19 mouse cellular contexts compared by ENCODE assay signal in genomic region chr14:26118550-26119000, GRCm38 (mm10). TPM values are rescaled to one million over a fixed set of nuclear protein-coding genes. Genes with fewer than 3 reads are reported as not detected.
DNase-seq lines count a peak whose midpoint lies in the region; ATAC-seq and TF ChIP-seq lines count a peak whose summit lies in the region.
"Not testable (repeated sequence)": the region's sequence is repeated elsewhere in the genome, so short reads cannot be mapped to it uniquely, and the experiment has no call there.
"Had no signal": no experiment of that assay in that cellular context is flagged by ENCODE, and none has a peak within 500 bp of the region (broad histone marks: within the 10 kb centered on the region; RNA-seq: fewer than 3 reads in every experiment).

No protein-coding gene starts in this region.

- not testable (repeated sequence) for H3K27ac ChIP-seq in embryonic facial prominence, embryonic 12.5 days; forebrain, embryonic 15.5 days (replicated peaks); heart, embryonic 16.5 days (ENCODE audit: low read length); hindbrain, embryonic 16.5 days (ENCODE audit: low read depth, low read length); kidney, embryonic 16.5 days (ENCODE audit: low read length); lung, embryonic 16.5 days (ENCODE audit: low read length); midbrain, postnatal 0 days (ENCODE audit: low read depth, low read length); stomach, embryonic 16.5 days (ENCODE audit: low read length)

- not testable (repeated sequence) for H3K27me3 ChIP-seq in embryonic facial prominence, embryonic 12.5 days; forebrain, embryonic 15.5 days; heart, embryonic 16.5 days (ENCODE audit: control insufficient read depth, insufficient read depth, low read length); hindbrain, embryonic 16.5 days (replicated peaks; ENCODE audit: control insufficient read depth, insufficient read depth, low read length); kidney, embryonic 16.5 days (ENCODE audit: insufficient read depth, low read length); lung, embryonic 16.5 days (ENCODE audit: control insufficient read depth, insufficient read depth, low read depth, low read length); midbrain, postnatal 0 days (ENCODE audit: insufficient read depth, low read length); stomach, embryonic 16.5 days (ENCODE audit: control insufficient read depth, insufficient read depth, low read length)

- TF ChIP-seq CTCF in midbrain, postnatal 0 days (IDR thresholded peaks at IDR 0.05), result not testable (repeated sequence)

- DNase-seq in midbrain, postnatal 0 days (ENCODE audit: low spot score), result not testable (repeated sequence)

- H3K9ac ChIP-seq in embryonic facial prominence, embryonic 12.5 days; forebrain, embryonic 15.5 days (replicated peaks); heart, embryonic 16.5 days (ENCODE audit: low read length); hindbrain, embryonic 16.5 days (ENCODE audit: low read depth, low read length); kidney, embryonic 16.5 days (replicated peaks; ENCODE audit: low read length); lung, embryonic 16.5 days (ENCODE audit: low read length); midbrain, postnatal 0 days (replicated peaks; ENCODE audit: low read length, poor library complexity, severe bottlenecking); stomach, embryonic 16.5 days (ENCODE audit: low read length): not testable (repeated sequence)

- H3K9me3 ChIP-seq in embryonic facial prominence, embryonic 12.5 days; forebrain, embryonic 15.5 days; heart, embryonic 16.5 days (replicated peaks; ENCODE audit: control insufficient read depth, low read length); hindbrain, embryonic 16.5 days (ENCODE audit: control insufficient read depth, low read length); kidney, embryonic 16.5 days (ENCODE audit: low read length); lung, embryonic 16.5 days (ENCODE audit: control insufficient read depth, low read length); midbrain, postnatal 0 days (ENCODE audit: low read length); stomach, embryonic 16.5 days (replicated peaks; ENCODE audit: control insufficient read depth, low read length): not testable (repeated sequence)

- H3K4me2 ChIP-seq in embryonic facial prominence, embryonic 12.5 days (replicated peaks); forebrain, embryonic 15.5 days (replicated peaks); heart, embryonic 16.5 days (ENCODE audit: low read depth, low read length); hindbrain, embryonic 16.5 days (ENCODE audit: low read length); kidney, embryonic 16.5 days (replicated peaks; ENCODE audit: low read depth, low read length); lung, embryonic 16.5 days (ENCODE audit: low read depth, low read length); midbrain, postnatal 0 days (ENCODE audit: low read depth, low read length, poor library complexity, severe bottlenecking); stomach, embryonic 16.5 days (ENCODE audit: low read depth, low read length): not testable (repeated sequence)

- WGBS in embryonic facial prominence, embryonic 12.5 days, result no CpG with 5 or more reads among the region's 18 CpGs
- WGBS in forebrain, embryonic 15.5 days, result no CpG with 5 or more reads among the region's 18 CpGs
- no CpG with 5 or more reads among the region's 18 CpGs for WGBS in heart, embryonic 16.5 days
- WGBS in hindbrain, embryonic 16.5 days, result no CpG with 5 or more reads among the region's 18 CpGs
- no CpG with 5 or more reads among the region's 18 CpGs for WGBS in kidney, embryonic 16.5 days
- WGBS in lung, embryonic 16.5 days, result no CpG with 5 or more reads among the region's 18 CpGs
- no CpG with 5 or more reads among the region's 18 CpGs for WGBS in midbrain, postnatal 0 days
- no CpG with 5 or more reads among the region's 18 CpGs for WGBS in stomach, embryonic 16.5 days

- H3K4me3 ChIP-seq in embryonic facial prominence, embryonic 12.5 days; forebrain, embryonic 15.5 days; heart, embryonic 16.5 days (ENCODE audit: low read length); hindbrain, embryonic 16.5 days (ENCODE audit: low read length); kidney, embryonic 16.5 days (ENCODE audit: low read length); lung, embryonic 16.5 days (ENCODE audit: low read length); midbrain, postnatal 0 days (ENCODE audit: low read depth, low read length); stomach, embryonic 16.5 days (replicated peaks; ENCODE audit: low read length): not testable (repeated sequence)

- not testable (repeated sequence) for H3K4me1 ChIP-seq in embryonic facial prominence, embryonic 12.5 days; forebrain, embryonic 15.5 days; heart, embryonic 16.5 days (ENCODE audit: control insufficient read depth, insufficient read depth, low read length); hindbrain, embryonic 16.5 days (ENCODE audit: control insufficient read depth, insufficient read depth, low read depth, low read length); kidney, embryonic 16.5 days (ENCODE audit: insufficient read depth, low read length); lung, embryonic 16.5 days (replicated peaks; ENCODE audit: control insufficient read depth, insufficient read depth, low read length); midbrain, postnatal 0 days (ENCODE audit: insufficient read depth, low read length); stomach, embryonic 16.5 days (ENCODE audit: control insufficient read depth, insufficient read depth, low read length)

- not testable (repeated sequence) for H3K36me3 ChIP-seq in embryonic facial prominence, embryonic 12.5 days; forebrain, embryonic 15.5 days; heart, embryonic 16.5 days (ENCODE audit: control insufficient read depth, insufficient read depth); hindbrain, embryonic 16.5 days (ENCODE audit: control insufficient read depth, insufficient read depth, low read length); kidney, embryonic 16.5 days (ENCODE audit: insufficient read depth, low read length); lung, embryonic 16.5 days (ENCODE audit: control insufficient read depth, insufficient read depth, low read length); midbrain, postnatal 0 days (ENCODE audit: insufficient read depth, low read length); stomach, embryonic 16.5 days (ENCODE audit: control insufficient read depth, insufficient read depth, low read length)

- peak; percentile 52 for ATAC-seq in embryonic facial prominence, embryonic 12.5 days (ENCODE audit: insufficient number of reproducible peaks, insufficient read depth, low FRiP score, low TSS enrichment)
- peak; percentile 82 for ATAC-seq in forebrain, embryonic 15.5 days (replicated peaks)
- ATAC-seq in heart, embryonic 16.5 days (replicated peaks; ENCODE audit: extremely low read depth, insufficient read depth, low FRiP score), result peak; percentile 70
- ATAC-seq in hindbrain, embryonic 16.5 days, result peak; percentile 90
- ATAC-seq in kidney, embryonic 16.5 days (ENCODE audit: low FRiP score, low TSS enrichment), result 0 out of 2 replicates have a peak, but pooled peaks have one; percentile 35
- ATAC-seq in lung, embryonic 16.5 days (ENCODE audit: low read depth), result peak; percentile 88
- ATAC-seq in midbrain, postnatal 0 days (ENCODE audit: low FRiP score), result peak; percentile 93
- peak; percentile 68 for ATAC-seq in stomach, embryonic 16.5 days (ENCODE audit: insufficient read depth, low FRiP score)

RNA-seq across cellular contexts. Expression of gene Duxbl2, which starts 0.4 kb away (rescaled TPM):
- 3.4 TPM in 1 of 2 replicates, not detected in the other for polyA plus RNA-seq in embryonic facial prominence, embryonic 12.5 days (2016; fragmentation: Nextera tagmentation; extraction: Ambion mirVana)
- 3.8 TPM in 1 of 2 replicates, not detected in the other for polyA plus RNA-seq in forebrain, embryonic 15.5 days (2015; fragmentation: Nextera tagmentation; extraction: Ambion mirVana)
- not detected in 2 replicates for polyA plus RNA-seq in heart, embryonic 16.5 days (2015; fragmentation: Nextera tagmentation; extraction: Ambion mirVana)
- 1.0 and 1.3 TPM in 2 replicates for polyA plus RNA-seq in hindbrain, embryonic 16.5 days (2015; fragmentation: Nextera tagmentation; extraction: Ambion mirVana)
- 0.55 and 1.4 TPM in 2 replicates for polyA plus RNA-seq in kidney, embryonic 16.5 days (2015; fragmentation: Nextera tagmentation; extraction: Ambion mirVana)
- polyA plus RNA-seq in lung, embryonic 16.5 days (2015; fragmentation: Nextera tagmentation; extraction: Ambion mirVana), result 1.3 TPM in 1 of 2 replicates, not detected in the other
- total RNA-seq in midbrain, postnatal 0 days (2014; rRNA removed), result 2.2 and 5.8 TPM in 2 replicates
- not detected in 2 replicates for polyA plus RNA-seq in midbrain, postnatal 0 days (2015; fragmentation: Nextera tagmentation; extraction: Ambion mirVana)
- 0.96 and 2.2 TPM in 2 replicates for polyA plus RNA-seq in stomach, embryonic 16.5 days (2015; fragmentation: Nextera tagmentation; extraction: Ambion mirVana)
- total RNA-seq: adrenal gland, adult 18-20 months; CH12.LX; heart, adult 8-10 months; heart, postnatal 36 days; liver, adult 2 months; monocyte, adult 5-6 weeks had no signal
- polyA plus RNA-seq: kidney, adult 2 months; liver, adult 2 months had no signal

RNA-seq across cellular contexts. Expression of gene Cphx3, which starts 36.5 kb away (rescaled TPM):
- not detected in 2 replicates for polyA plus RNA-seq in embryonic facial prominence, embryonic 12.5 days (2016; fragmentation: Nextera tagmentation; extraction: Ambion mirVana)
- not detected in 2 replicates for polyA plus RNA-seq in forebrain, embryonic 15.5 days (2015; fragmentation: Nextera tagmentation; extraction: Ambion mirVana)
- polyA plus RNA-seq in heart, embryonic 16.5 days (2015; fragmentation: Nextera tagmentation; extraction: Ambion mirVana), result not detected in 2 replicates
- not detected in 2 replicates for polyA plus RNA-seq in hindbrain, embryonic 16.5 days (2015; fragmentation: Nextera tagmentation; extraction: Ambion mirVana)
- 0.21 TPM in 1 of 2 replicates, not detected in the other for polyA plus RNA-seq in kidney, embryonic 16.5 days (2015; fragmentation: Nextera tagmentation; extraction: Ambion mirVana)
- not detected in 2 replicates for polyA plus RNA-seq in lung, embryonic 16.5 days (2015; fragmentation: Nextera tagmentation; extraction: Ambion mirVana)
- total RNA-seq in midbrain, postnatal 0 days (2014; rRNA removed), result not detected in 2 replicates
- not detected in 2 replicates for polyA plus RNA-seq in midbrain, postnatal 0 days (2015; fragmentation: Nextera tagmentation; extraction: Ambion mirVana)
- 0.31 TPM in 1 of 2 replicates, not detected in the other for polyA plus RNA-seq in stomach, embryonic 16.5 days (2015; fragmentation: Nextera tagmentation; extraction: Ambion mirVana)
- total RNA-seq: adrenal gland, adult 18-20 months; CH12.LX; gastrocnemius, postnatal 14 days; heart, adult 8-10 months; heart, postnatal 36 days; layer of hippocampus, postnatal 14 days; left cerebral cortex, postnatal 10 days; monocyte, adult 5-6 weeks had no signal
- polyA plus RNA-seq: large intestine, adult 2 months had no signal

RNA-seq across cellular contexts. Expression of gene Cphx2, which starts 37.3 kb away (rescaled TPM):
- not detected in 2 replicates for polyA plus RNA-seq in embryonic facial prominence, embryonic 12.5 days (2016; fragmentation: Nextera tagmentation; extraction: Ambion mirVana)
- polyA plus RNA-seq in forebrain, embryonic 15.5 days (2015; fragmentation: Nextera tagmentation; extraction: Ambion mirVana), result not detected in 2 replicates
- polyA plus RNA-seq in heart, embryonic 16.5 days (2015; fragmentation: Nextera tagmentation; extraction: Ambion mirVana), result not detected in 2 replicates
- not detected in 2 replicates for polyA plus RNA-seq in hindbrain, embryonic 16.5 days (2015; fragmentation: Nextera tagmentation; extraction: Ambion mirVana)
- polyA plus RNA-seq in kidney, embryonic 16.5 days (2015; fragmentation: Nextera tagmentation; extraction: Ambion mirVana), result not detected in 2 replicates
- polyA plus RNA-seq in lung, embryonic 16.5 days (2015; fragmentation: Nextera tagmentation; extraction: Ambion mirVana), result not detected in 2 replicates
- not detected in 2 replicates for total RNA-seq in midbrain, postnatal 0 days (2014; rRNA removed)
- not detected in 2 replicates for polyA plus RNA-seq in midbrain, postnatal 0 days (2015; fragmentation: Nextera tagmentation; extraction: Ambion mirVana)
- not detected in 2 replicates for polyA plus RNA-seq in stomach, embryonic 16.5 days (2015; fragmentation: Nextera tagmentation; extraction: Ambion mirVana)
- total RNA-seq: adrenal gland, adult 18-20 months; CH12.LX; gastrocnemius, postnatal 14 days; heart, adult 8-10 months; heart, postnatal 36 days; layer of hippocampus, postnatal 14 days; left cerebral cortex, postnatal 10 days; liver, adult 2 months; monocyte, adult 5-6 weeks had no signal
- polyA plus RNA-seq: kidney, adult 2 months; large intestine, adult 2 months had no signal

RNA-seq across cellular contexts. Expression of gene Tmem254c, which starts 51.4 kb away (rescaled TPM):
- 26.6 and 29.4 TPM in 2 replicates for polyA plus RNA-seq in embryonic facial prominence, embryonic 12.5 days (2016; fragmentation: Nextera tagmentation; extraction: Ambion mirVana)
- 14.9 and 18.4 TPM in 2 replicates for polyA plus RNA-seq in forebrain, embryonic 15.5 days (2015; fragmentation: Nextera tagmentation; extraction: Ambion mirVana)
- polyA plus RNA-seq in heart, embryonic 16.5 days (2015; fragmentation: Nextera tagmentation; extraction: Ambion mirVana), result 18.4 and 26.3 TPM in 2 replicates
- polyA plus RNA-seq in hindbrain, embryonic 16.5 days (2015; fragmentation: Nextera tagmentation; extraction: Ambion mirVana), result 31.1 and 32.6 TPM in 2 replicates
- 49.9 and 55.1 TPM in 2 replicates for polyA plus RNA-seq in kidney, embryonic 16.5 days (2015; fragmentation: Nextera tagmentation; extraction: Ambion mirVana)
- polyA plus RNA-seq in lung, embryonic 16.5 days (2015; fragmentation: Nextera tagmentation; extraction: Ambion mirVana), result 48.8 and 50.5 TPM in 2 replicates
- 37.7 and 39.0 TPM in 2 replicates for total RNA-seq in midbrain, postnatal 0 days (2014; rRNA removed)
- polyA plus RNA-seq in midbrain, postnatal 0 days (2015; fragmentation: Nextera tagmentation; extraction: Ambion mirVana), result 36.2 and 49.6 TPM in 2 replicates
- 47.8 and 56.8 TPM in 2 replicates for polyA plus RNA-seq in stomach, embryonic 16.5 days (2015; fragmentation: Nextera tagmentation; extraction: Ambion mirVana)

Comparison
In these comparisons a context has a peak if more than half of its experiments do, and no peak if none do; other contexts are left out.
1. ATAC-seq: peak in every context shown above with its lines; median percentile 93 in midbrain, postnatal 0 days; 90 in hindbrain, embryonic 16.5 days; 88 in lung, embryonic 16.5 days; 82 in forebrain, embryonic 15.5 days; 70 in heart, embryonic 16.5 days; 68 in stomach, embryonic 16.5 days; 52 in embryonic facial prominence, embryonic 12.5 days; 35 in kidney, embryonic 16.5 days.